Mouse (Mus musculus) limb, embryonic 10.5 days (tissue): ENCODE measurements around the gene Syap1. TPM values are rescaled to one million over a fixed set of nuclear protein-coding genes. Genes with fewer than 3 reads are reported as not detected.
A peak's percentile ranks its signal among the peaks of the same experiment; 100 is the strongest.
"Not testable (repeated sequence)": the region's sequence is repeated elsewhere in the genome, so short reads cannot be mapped to it uniquely, and the experiment has no call there.

ENCODE experiments used
- DNase-seq: peaks from one replicate; pipeline ENCODE4 v3.0.0-alpha.2; 2017; ENCODE audit warnings: low spot score
- H3K27ac ChIP-seq: fragments of 300-500 bp; sonication (generic); 2 replicates; pipeline ENCODE4 v1.5.1; 2016; ENCODE audit warnings: mild to moderate bottlenecking
- H3K27me3 ChIP-seq: fragments of 300-500 bp; sonication (generic); 2 replicates; pipeline ENCODE4 v1.6.1; 2016; ENCODE audit warnings: low read depth, mild to moderate bottlenecking; ENCODE audit not compliant: poor library complexity, severe bottlenecking
- H3K36me3 ChIP-seq: fragments of 300-500 bp; sonication (generic); 2 replicates; pipeline ENCODE4 v1.6.1; 2016; ENCODE audit warnings: mild to moderate bottlenecking, moderate library complexity
- H3K4me1 ChIP-seq: fragments of 300-500 bp; sonication (generic); 2 replicates; pipeline ENCODE4 v1.6.1; 2016
- H3K4me3 ChIP-seq: fragments of 300-500 bp; sonication (generic); 2 replicates; pipeline ENCODE4 v1.5.1; 2016; ENCODE audit warnings: mild to moderate bottlenecking, moderate library complexity
- H3K9me3 ChIP-seq: fragments of 300-500 bp; sonication (generic); replicated peaks from 2 replicates; pipeline ENCODE4 v1.6.1; 2016; ENCODE audit warnings: mild to moderate bottlenecking
- WGBS: fragments of 180-500 bp; shearing (Covaris S2); methylation state at CpG from one replicate; pipeline ENCODE4 v1.1.7; 2016; 5-methylcytosine and 5-hydroxymethylcytosine counted together
- polyA plus RNA-seq: library from polyadenylated mRNA; unstranded; fragments of >200 nt; fragmentation: Nextera tagmentation; extraction: Ambion mirVana; gene quantifications from 2 replicates; pipeline ENCODE4 v1.2.1, GENCODE M21; 2016

Syap1 gene
- polyA plus RNA-seq = 23.4 and 32.3 TPM in 2 replicates

DNA sequence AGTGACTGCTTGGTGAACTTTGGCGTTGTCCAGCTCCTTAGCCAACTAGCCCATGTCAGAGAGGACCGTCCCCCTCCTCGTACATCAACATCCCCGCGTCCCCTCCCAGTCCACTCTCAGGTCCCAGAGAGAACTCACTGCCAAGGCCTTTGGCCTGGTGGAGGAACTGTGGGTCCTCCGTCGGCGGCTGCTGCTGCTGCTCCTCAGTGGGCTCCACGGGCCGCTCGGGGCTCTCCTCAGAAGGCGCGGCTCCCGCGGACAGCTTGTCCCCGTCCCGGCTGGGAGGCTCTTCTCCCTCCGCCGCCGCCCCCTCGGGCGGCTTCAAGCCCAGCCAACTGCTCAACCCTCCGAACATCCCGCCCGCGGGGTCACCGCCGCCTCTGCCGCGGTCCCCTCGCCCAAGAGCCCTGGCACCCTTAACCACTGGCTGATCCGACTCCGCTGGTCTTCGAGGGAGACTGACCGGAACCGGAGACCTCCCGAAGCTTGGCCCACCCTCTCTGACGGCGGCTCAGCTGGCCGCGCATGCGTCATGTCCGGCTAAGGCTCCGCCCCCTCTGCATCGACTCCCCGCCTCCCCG lies at the start of gene Syap1:
Syap1 (minus strand) TSS at position 517 of the 581 bp plus-strand sequence.
- H3K36me3 ChIP-seq = no peaks in the 10 kb centered on the region
- peaks cover 46% of the 10 kb centered on the region for H3K27me3 ChIP-seq
- H3K27ac ChIP-seq = peak within 1 kb of the TSS; percentile 83
- H3K4me1 ChIP-seq = no peaks in the 10 kb centered on the region
- peak within 1 kb of the TSS; percentile 71 for H3K4me3 ChIP-seq
- DNase-seq = peak; percentile 86
- H3K9me3 ChIP-seq = no peaks in the 10 kb centered on the region
- WGBS = 12% methylated on average over 34 of the region's 47 CpGs

DNA sequence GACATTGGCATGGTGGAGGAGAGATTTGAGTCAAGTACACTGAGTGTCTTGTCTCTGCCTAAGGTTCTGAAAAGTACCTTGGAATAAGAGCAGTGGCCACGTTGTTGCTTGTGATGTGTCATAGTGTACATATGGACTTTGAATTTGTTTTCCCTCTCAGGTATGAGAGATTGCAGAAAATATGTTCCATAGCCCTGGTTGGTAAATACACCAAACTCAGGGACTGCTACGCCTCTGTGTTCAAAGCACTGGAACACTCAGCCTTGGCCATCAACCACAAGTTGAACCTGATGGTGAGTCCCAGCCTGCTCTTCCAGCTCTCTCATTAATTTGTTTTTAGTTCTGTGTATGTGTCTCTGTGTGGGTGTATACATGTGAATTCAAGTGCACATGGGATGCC lies 43.2 kb upstream of the Syap1 start:
- peaks cover 41% of the 10 kb centered on the region for H3K36me3 ChIP-seq
- no peak for DNase-seq
- no peak overlapping the region for H3K27ac ChIP-seq
- H3K4me1 ChIP-seq = no peaks in the 10 kb centered on the region
- WGBS = 94% methylated on average over 2 of the region's 2 CpGs
- H3K27me3 ChIP-seq = peaks cover 49% of the 10 kb centered on the region
- no peak overlapping the region for H3K4me3 ChIP-seq
- no peaks in the 10 kb centered on the region for H3K9me3 ChIP-seq

DNA sequence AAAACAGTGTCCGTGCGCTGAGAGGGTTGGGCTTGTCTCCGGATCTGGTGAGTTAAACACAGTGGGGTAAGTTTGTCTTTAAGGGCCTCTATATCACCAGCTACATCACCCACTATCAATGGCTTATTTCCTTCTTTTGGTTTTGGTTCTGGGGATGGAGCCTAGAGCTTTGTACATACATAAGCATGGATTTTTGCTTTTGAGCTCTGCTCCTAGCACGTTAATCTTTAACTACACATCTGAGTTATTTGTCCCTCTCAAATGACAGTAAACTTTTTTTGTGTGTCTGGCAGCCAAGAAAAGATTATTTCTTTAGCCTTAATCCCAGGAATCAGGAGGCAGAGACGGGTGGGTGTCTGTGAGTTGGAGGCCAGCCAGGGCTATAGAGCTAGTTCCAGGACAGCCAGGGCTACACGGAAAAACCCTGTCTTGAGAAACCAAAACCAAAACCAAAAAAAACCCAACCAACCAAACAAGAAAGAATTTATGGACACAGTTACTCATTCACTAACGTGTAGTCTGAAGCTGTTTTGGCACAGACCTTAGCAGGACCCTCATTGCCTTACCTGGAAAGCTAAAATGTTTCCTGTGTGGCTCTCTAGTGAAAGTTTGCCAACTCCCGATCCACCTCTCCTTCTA lies 33.4 kb upstream of the Syap1 start:
- no peak for DNase-seq
- Histone ChIP-seq H3K27ac (no peak overlapping the region), H3K4me3 (no peak overlapping the region), H3K9me3 (no peaks in the 10 kb centered on the region), H3K4me1 (no peaks in the 10 kb centered on the region), H3K36me3 (peaks cover 33% of the 10 kb centered on the region), H3K27me3 (peaks cover 62% of the 10 kb centered on the region)
- 94% methylated on average over 8 of the region's 8 CpGs for WGBS

DNA sequence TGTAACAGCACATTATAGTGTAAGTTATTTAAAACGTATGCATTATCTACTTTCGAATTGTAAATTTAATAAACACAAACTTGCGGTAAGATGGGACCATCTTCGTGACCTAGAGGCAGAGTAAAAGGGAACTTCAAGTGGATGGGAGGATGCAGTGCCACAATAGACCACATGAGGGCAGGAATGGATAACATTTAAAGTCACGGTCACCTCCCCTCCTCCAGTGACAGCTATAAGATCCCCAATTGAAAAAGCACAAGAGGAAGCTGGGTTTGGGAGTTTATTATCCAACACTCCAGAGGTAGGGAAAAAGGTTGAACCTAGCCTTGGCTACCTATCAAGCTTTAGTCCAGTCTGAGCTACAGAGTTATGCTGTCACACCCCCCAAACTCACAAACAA lies 27.4 kb upstream of the Syap1 start:
- DNase-seq = peak; percentile 37
- 36% methylated on average over 5 of the region's 5 CpGs for WGBS

DNA sequence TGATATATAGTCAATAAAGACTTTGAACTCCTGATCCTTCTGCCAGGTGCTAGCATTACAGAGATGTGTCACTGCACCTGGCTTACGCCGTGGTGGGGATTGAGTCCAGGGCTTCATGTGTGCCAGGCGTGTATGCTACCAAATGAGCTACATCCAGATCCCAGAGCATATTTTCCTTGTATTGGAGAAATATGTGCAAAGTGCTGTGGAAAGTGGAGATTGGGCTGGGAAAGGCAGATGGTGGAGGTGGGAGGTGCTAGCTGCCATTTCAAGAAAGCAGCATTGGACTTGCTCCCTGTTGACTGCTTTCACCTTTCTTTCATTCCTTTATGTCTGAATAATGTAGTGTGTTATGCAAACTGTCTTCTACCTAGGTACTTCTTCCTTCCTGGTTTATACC lies 25.4 kb upstream of the Syap1 start:
- peaks cover 30% of the 10 kb centered on the region for H3K36me3 ChIP-seq
- no peaks in the 10 kb centered on the region for H3K4me1 ChIP-seq
- peaks cover 43% of the 10 kb centered on the region; the same call in 1 of the 2 replicates for H3K27me3 ChIP-seq
- 97% methylated on average over 3 of the region's 3 CpGs for WGBS
- no peak overlapping the region for H3K4me3 ChIP-seq
- DNase-seq = no peak
- no peaks in the 10 kb centered on the region for H3K9me3 ChIP-seq
- no peak overlapping the region for H3K27ac ChIP-seq

More for the DNA sequence above, 27.4 kb upstream of the Syap1 start:
- peaks cover 18% of the 10 kb centered on the region for H3K36me3 ChIP-seq
- no peaks in the 10 kb centered on the region for H3K4me1 ChIP-seq
- H3K27ac ChIP-seq = no peak overlapping the region
- no peaks in the 10 kb centered on the region for H3K9me3 ChIP-seq
- no peak overlapping the region for H3K4me3 ChIP-seq
- peaks cover 31% of the 10 kb centered on the region; the same call in 1 of the 2 replicates for H3K27me3 ChIP-seq

DNA sequence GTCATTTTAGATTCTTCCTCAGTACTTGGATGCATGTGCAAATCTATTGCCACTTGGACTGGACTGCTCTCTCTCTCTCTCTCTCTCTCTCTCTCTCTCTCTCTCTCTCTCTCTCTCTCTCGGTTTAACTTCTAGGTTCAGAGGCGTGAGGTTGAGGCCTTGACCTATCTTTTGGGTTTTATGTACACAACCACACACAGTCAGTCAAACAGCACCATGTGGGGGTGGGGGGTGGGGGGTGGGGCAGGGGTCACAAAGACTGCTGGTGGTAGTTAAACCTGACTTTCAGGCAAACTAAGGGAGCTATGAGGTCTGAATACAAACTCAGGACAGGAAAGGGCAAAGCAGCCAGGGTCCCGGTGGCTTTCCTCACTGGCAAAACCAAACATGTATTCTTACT lies 19.3 kb upstream of the Syap1 start:
- Histone ChIP-seq H3K4me1 (no peaks in the 10 kb centered on the region), H3K36me3 (peaks cover 20% of the 10 kb centered on the region), H3K4me3 (no peak overlapping the region), H3K27me3 (peaks cover 60% of the 10 kb centered on the region; the same call in 1 of the 2 replicates), H3K9me3 (no peaks in the 10 kb centered on the region), H3K27ac (no peak overlapping the region)
- DNase-seq = no peak
- WGBS = 81% methylated on average over 3 of the region's 3 CpGs

DNA sequence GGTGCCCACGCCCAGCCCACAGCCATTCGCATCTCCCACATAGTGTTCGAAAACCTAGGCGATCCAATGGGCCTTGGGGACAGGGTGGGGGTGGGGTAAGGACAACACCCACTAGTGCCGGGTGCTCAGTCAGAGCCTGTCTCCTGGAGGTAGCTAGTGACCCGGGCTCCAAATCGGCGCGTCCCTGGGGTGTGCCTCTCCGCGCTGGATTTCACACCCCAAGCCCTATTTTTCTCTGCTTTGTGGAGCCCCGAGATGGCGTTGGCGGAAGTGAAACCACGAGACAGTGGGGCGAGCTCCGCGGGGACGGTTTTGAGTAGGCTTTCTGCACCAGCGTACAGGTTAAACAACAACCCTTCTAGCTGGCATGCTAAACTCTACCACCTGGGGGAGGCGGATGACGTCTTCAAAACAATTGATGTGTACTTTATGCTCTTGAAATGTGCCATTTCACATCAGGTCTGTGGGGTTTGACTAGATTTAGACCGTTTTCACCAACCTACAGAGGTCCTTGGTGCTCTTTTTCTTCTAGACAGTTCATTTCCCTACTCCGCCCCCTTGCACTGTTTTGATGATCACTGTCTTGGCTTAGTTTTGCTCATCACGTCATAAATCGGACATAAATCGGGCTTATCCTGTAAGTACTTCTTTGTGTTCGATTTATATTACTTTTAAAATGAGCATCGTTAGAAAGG lies 13.9 kb upstream of the Syap1 start:
- Histone ChIP-seq H3K9me3 (no peaks in the 10 kb centered on the region), H3K4me3 (peak overlapping the region; percentile 66), H3K27ac (peak overlapping the region; percentile 88), H3K4me1 (no peaks in the 10 kb centered on the region), H3K36me3 (no peaks in the 10 kb centered on the region; the same call in 1 of the 2 replicates), H3K27me3 (peaks cover 72% of the 10 kb centered on the region)
- DNase-seq = peak; percentile 47
- 20% methylated on average over 29 of the region's 29 CpGs for WGBS

DNA sequence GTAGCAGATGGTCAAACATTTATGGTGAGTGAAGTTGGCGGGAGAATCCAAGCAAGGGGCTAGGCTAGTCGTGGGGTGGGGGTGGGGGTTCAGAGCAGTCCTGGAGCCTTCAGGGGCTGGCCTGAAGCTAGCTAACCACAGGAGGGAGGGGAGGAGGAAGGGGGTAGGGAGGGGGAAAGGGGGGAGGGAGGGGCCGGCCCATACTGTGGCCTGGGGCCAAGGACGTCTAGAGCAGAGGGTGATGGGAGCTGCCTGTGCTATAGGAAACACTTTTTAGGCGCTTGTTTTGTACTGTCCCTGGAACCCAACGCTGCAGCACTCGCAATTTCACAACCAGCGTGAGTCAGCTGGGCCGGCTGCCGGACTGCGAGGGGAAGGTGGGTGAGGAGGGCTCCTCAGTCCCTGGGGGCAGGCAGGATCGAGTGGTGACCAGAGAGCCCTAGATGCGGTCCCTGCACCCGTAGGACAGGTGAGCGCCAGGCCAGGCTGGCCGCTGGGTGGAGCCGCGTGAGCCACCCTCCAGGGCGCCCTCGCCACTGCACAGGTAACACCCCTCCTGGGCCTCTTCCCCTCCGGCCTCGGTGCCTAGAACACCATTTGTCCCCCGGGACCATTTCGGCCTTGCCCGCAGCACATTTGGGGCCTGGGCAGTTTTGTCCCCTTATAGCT lies 13.3 kb upstream of the Syap1 start:
- H3K27me3 ChIP-seq = peaks cover 79% of the 10 kb centered on the region
- no peaks in the 10 kb centered on the region for H3K9me3 ChIP-seq
- H3K4me1 ChIP-seq = no peaks in the 10 kb centered on the region
- peak overlapping the region; percentile 66 for H3K4me3 ChIP-seq
- 16% methylated on average over 25 of the region's 25 CpGs for WGBS
- H3K36me3 ChIP-seq = no peaks in the 10 kb centered on the region; the same call in 1 of the 2 replicates
- DNase-seq = peak; percentile 59
- peak overlapping the region; percentile 88 for H3K27ac ChIP-seq

DNA sequence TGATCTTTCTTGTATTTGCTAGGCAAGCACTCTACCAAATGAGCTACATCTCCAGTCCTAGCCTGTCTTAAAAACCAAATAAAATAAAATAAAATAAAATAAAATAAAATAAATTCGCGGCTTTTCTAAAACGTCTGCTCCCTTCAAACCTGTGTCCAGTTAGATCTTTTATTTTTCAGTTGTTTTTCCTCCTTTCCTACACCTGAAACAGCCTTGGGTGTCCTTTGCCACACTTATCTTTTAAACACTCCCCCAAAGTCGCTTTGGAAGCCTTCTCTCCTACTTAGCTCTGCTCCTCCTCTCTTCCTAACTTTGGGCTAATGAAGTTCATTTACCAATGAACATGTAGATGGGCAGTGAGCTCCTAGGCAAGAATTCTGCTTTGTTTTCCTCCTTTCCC lies 12.7 kb upstream of the Syap1 start, which contains the start of gene Ctps2:
Ctps2 (plus strand) TSS at position 301 of the 400 bp plus-strand sequence.
- peaks cover 79% of the 10 kb centered on the region for H3K27me3 ChIP-seq
- no peaks in the 10 kb centered on the region for H3K4me1 ChIP-seq
- no peaks in the 10 kb centered on the region for H3K9me3 ChIP-seq
- H3K4me3 ChIP-seq = peak within 1 kb of the TSS; percentile 66
- no peak for DNase-seq
- H3K36me3 ChIP-seq = no peaks in the 10 kb centered on the region; the same call in 1 of the 2 replicates
- H3K27ac ChIP-seq = peak within 1 kb of the TSS; percentile 88
- WGBS = 24% methylated on average over 4 of the region's 4 CpGs

DNA sequence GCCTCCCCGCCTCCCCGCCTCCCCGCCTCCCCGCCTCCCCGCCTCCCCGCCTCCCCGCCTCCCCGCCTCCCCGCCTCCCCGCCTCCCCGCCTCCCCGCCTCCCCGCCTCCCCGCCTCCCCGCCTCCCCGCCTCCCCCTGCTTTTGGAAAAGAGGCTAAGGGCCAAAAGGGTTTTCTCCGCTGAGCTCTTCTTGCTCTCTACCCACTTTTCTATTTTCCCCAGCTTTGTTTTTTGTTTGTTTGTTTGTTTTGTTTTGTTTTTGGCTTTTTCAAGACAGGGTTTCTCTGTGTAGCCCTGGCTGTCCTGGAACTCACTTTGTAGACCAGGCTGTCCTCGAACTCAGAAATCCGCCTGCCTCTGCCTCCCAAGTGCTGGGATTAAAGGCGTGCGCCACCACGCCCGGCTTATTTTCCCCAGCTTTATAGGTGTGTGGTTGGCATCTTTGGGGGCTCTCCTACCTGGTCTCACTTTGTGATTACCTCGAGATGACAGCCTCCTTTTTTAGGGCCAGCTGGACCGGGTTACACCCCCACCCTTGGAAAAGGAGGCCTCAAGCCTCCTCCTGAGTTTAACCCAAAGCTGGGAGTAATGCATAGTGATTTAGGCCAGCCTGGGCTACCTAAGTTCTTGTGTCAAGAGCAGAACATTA lies 452 bp upstream of the Syap1 start:
- H3K9me3 ChIP-seq, DNase-seq, H3K36me3 ChIP-seq, H3K27ac ChIP-seq, H3K4me1 ChIP-seq: not testable (repeated sequence)
- Histone ChIP-seq H3K4me3 (0 out of 2 replicates have a peak overlapping the region, but pooled peaks have one; percentile 71), H3K27me3 (peaks cover 39% of the 10 kb centered on the region)
- 78% methylated on average over 9 of the region's 25 CpGs for WGBS

DNA sequence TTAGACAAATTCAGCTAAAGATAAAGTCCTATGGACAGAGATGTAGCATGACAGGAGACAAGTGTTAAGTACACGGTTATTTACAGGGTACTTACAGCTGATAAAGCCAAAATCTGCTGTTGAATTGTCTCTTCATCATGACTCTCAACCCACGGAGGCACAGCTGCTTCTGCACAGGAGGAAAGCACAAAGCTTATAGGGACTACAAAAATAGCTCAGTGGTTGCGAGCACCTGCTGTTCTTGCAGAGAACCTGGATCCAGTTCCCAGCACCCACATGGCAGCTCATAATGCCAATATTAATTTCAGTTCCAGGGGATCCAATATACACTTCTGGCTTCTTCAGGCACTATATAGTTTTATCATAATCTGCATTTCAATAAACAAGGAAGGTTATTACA lies 10.0 kb downstream of the Syap1 start:
- DNase-seq = no peak
- WGBS = 94% methylated on average over 3 of the region's 3 CpGs
- no peaks in the 10 kb centered on the region for H3K4me1 ChIP-seq
- H3K27me3 ChIP-seq = peaks cover 46% of the 10 kb centered on the region
- peaks cover 43% of the 10 kb centered on the region for H3K36me3 ChIP-seq
- H3K4me3 ChIP-seq = no peak overlapping the region
- no peak overlapping the region for H3K27ac ChIP-seq
- no peaks in the 10 kb centered on the region for H3K9me3 ChIP-seq

DNA sequence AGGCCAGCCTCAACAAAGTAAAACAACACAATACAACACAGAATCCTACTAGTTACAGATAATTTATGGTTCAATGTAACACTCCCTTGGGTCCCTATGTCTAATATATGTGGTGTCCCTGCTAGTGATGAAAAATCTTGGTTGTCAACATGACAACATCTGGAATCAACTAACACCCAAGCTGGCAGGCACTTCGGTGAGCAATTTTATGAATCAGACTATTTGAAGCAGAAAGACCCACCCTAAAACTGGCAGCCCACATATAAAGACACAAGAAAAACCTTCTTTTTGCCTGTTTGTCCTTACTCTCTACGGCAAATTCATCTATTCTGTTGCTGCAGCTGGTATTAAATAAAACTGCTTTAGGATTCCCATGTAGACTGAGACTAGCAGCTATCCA lies 14.5 kb downstream of the Syap1 start:
- 69% methylated on average over 2 of the region's 2 CpGs for WGBS
- Histone ChIP-seq H3K9me3 (no peaks in the 10 kb centered on the region), H3K36me3 (peaks cover 43% of the 10 kb centered on the region), H3K4me1 (no peaks in the 10 kb centered on the region), H3K4me3 (no peak overlapping the region), H3K27me3 (peaks cover 31% of the 10 kb centered on the region), H3K27ac (no peak overlapping the region)
- no peak for DNase-seq
